Mouse (Mus musculus): ENCODE results near the gene Med23. TPM values are rescaled to one million over a fixed set of nuclear protein-coding genes. Genes with fewer than 3 reads are reported as not detected.

The Med23 gene
- polyA plus RNA-seq, 1 experiment from 2014 or later = 5.9 TPM

- ATAC-seq (ENCODE audit: low read depth) (no peak), DNase-seq (peak; percentile 13)
- Histone ChIP-seq H3K4me1 (replicated peaks) (no peaks in the 10 kb centered on the region), H3K9me3 (replicated peaks) (no peaks in the 10 kb centered on the region), H3K4me3 (replicated peaks) (no peak overlapping the region), H3K36me3 (peaks cover 77% of the 10 kb centered on the region), H3K27ac (no peak overlapping the region), H3K4me2 (no peak overlapping the region), H3K9ac (no peak overlapping the region), H3K27me3 (no peaks in the 10 kb centered on the region)
- 83% methylated on average over 9 of the region's 9 CpGs for WGBS (ENCODE audit: insufficient replicate concordance)
Observed at GRCm38 (mm10) chr10:24886008-24886407, 16.2 kb downstream of the Med23 start.

- Histone ChIP-seq H3K27me3 (no peaks in the 10 kb centered on the region), H3K9ac (no peak overlapping the region), H3K4me3 (replicated peaks) (no peak overlapping the region), H3K9me3 (replicated peaks) (no peaks in the 10 kb centered on the region), H3K36me3 (peaks cover 75% of the 10 kb centered on the region), H3K27ac (no peak overlapping the region), H3K4me2 (no peak overlapping the region), H3K4me1 (replicated peaks) (no peaks in the 10 kb centered on the region)
- 90% methylated on average over 7 of the region's 7 CpGs for WGBS (ENCODE audit: insufficient replicate concordance)
- no peak for DNase-seq
- no peak for ATAC-seq (ENCODE audit: low read depth)
Observed at GRCm38 (mm10) chr10:24888343-24888742, 18.6 kb downstream of the Med23 start.

- H3K27me3 ChIP-seq = no peaks in the 10 kb centered on the region
- peaks cover 82% of the 10 kb centered on the region for H3K36me3 ChIP-seq
- no peak overlapping the region for H3K9ac ChIP-seq
- no peak overlapping the region for H3K4me2 ChIP-seq
- no peak overlapping the region for H3K27ac ChIP-seq
- 79% methylated on average over 8 of the region's 8 CpGs for WGBS (ENCODE audit: insufficient replicate concordance)
- H3K4me3 ChIP-seq (replicated peaks) = no peak overlapping the region
- H3K9me3 ChIP-seq (replicated peaks) = no peaks in the 10 kb centered on the region
- no peak for DNase-seq
- H3K4me1 ChIP-seq (replicated peaks) = no peaks in the 10 kb centered on the region
- ATAC-seq (ENCODE audit: low read depth) = no peak
Observed at GRCm38 (mm10) chr10:24895927-24896326, 26.1 kb downstream of the Med23 start.

DNA sequence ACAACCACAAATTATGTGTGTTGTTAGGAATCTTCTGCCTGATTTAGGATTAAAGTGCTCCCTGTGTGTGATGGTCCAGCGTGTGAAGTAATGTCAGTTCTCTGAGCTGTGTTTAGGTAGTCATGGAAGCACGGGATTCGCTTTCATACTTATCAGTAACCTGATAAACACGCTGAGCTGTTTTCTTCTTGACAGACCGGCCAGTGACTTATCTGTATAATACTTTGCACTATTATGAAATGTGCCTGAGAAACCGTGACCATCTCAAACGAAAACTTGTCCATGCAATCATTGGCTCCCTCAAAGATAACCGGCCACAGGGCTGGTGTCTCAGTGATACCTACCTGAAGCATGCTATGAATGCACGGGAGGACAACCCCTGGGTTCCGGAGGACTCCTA is 35.8 kb downstream of the Med23 start:
- no peaks in the 10 kb centered on the region for H3K9me3 ChIP-seq (replicated peaks)
- H3K4me2 ChIP-seq = no peak overlapping the region
- peaks cover 95% of the 10 kb centered on the region for H3K36me3 ChIP-seq
- DNase-seq (no peak), ATAC-seq (ENCODE audit: low read depth) (no peak)
- 72% methylated on average over 10 of the region's 10 CpGs for WGBS (ENCODE audit: insufficient replicate concordance)
- no peak overlapping the region for H3K4me3 ChIP-seq (replicated peaks)
- no peak overlapping the region for H3K27ac ChIP-seq
- H3K27me3 ChIP-seq = no peaks in the 10 kb centered on the region
- H3K9ac ChIP-seq = no peak overlapping the region
- H3K4me1 ChIP-seq (replicated peaks) = no peaks in the 10 kb centered on the region

- DNase-seq = no peak
- Histone ChIP-seq H3K36me3 (peaks cover 87% of the 10 kb centered on the region), H3K9me3 (replicated peaks) (no peaks in the 10 kb centered on the region), H3K27me3 (no peaks in the 10 kb centered on the region), H3K4me3 (replicated peaks) (no peak overlapping the region), H3K9ac (no peak overlapping the region), H3K27ac (no peak overlapping the region), H3K4me1 (replicated peaks) (no peaks in the 10 kb centered on the region), H3K4me2 (no peak overlapping the region)
- 76% methylated on average over 8 of the region's 8 CpGs for WGBS (ENCODE audit: insufficient replicate concordance)
- no peak for ATAC-seq (ENCODE audit: low read depth)
Observed at GRCm38 (mm10) chr10:24911199-24911598, 41.4 kb downstream of the Med23 start.

DNA sequence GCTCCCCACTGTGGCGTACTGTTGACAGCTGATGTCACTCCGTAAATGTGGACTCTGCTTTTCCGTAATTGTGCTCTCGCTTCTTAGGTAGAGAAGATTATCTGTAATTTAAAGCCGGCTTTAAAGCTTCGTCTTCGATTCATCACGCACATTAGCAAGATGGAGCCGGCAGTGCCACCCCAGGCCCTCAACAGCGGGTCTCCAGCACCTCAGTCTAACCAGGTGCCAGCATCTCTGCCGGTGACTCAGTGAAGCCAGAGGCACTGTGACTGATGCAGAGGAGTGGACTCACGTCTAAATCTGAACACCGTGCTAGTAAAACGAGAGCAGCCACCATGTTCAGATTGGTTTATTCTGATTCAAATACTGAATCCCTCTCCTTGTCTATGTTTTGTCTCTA is 42.8 kb downstream of the Med23 start:
- ATAC-seq (ENCODE audit: low read depth) = no peak
- 88% methylated on average over 14 of the region's 14 CpGs for WGBS (ENCODE audit: insufficient replicate concordance)
- H3K9me3 ChIP-seq (replicated peaks) = no peaks in the 10 kb centered on the region
- H3K36me3 ChIP-seq = peaks cover 76% of the 10 kb centered on the region
- H3K4me3 ChIP-seq (replicated peaks) = no peak overlapping the region
- no peak overlapping the region for H3K9ac ChIP-seq
- DNase-seq = no peak
- no peak overlapping the region for H3K4me2 ChIP-seq
- H3K27me3 ChIP-seq = no peaks in the 10 kb centered on the region
- H3K27ac ChIP-seq = no peak overlapping the region
- H3K4me1 ChIP-seq (replicated peaks) = no peaks in the 10 kb centered on the region

- H3K4me3 ChIP-seq (replicated peaks) = no peak overlapping the region
- H3K9me3 ChIP-seq (replicated peaks) = no peaks in the 10 kb centered on the region
- H3K4me2 ChIP-seq = no peak overlapping the region
- no peak for ATAC-seq (ENCODE audit: low read depth)
- H3K4me1 ChIP-seq (replicated peaks) = no peaks in the 10 kb centered on the region
- H3K36me3 ChIP-seq = peaks cover 53% of the 10 kb centered on the region
- DNase-seq = no peak
- 81% methylated on average over 6 of the region's 6 CpGs for WGBS (ENCODE audit: insufficient replicate concordance)
- no peaks in the 10 kb centered on the region for H3K27me3 ChIP-seq
- H3K9ac ChIP-seq = no peak overlapping the region
- H3K27ac ChIP-seq = no peak overlapping the region
Observed at GRCm38 (mm10) chr10:24915486-24915885, 45.7 kb downstream of the Med23 start.

GRCm38 (mm10) chr10:24922977-24923376 is 53.2 kb downstream of the Med23 start:
- DNase-seq = no peak
- peaks cover under 1% of the 10 kb centered on the region; the same call in 1 of the 2 replicates for H3K4me1 ChIP-seq (replicated peaks)
- ATAC-seq (ENCODE audit: low read depth) = no peak
- WGBS (ENCODE audit: insufficient replicate concordance) = 73% methylated on average over 4 of the region's 4 CpGs
- no peaks in the 10 kb centered on the region for H3K27me3 ChIP-seq
- H3K9me3 ChIP-seq (replicated peaks) = no peaks in the 10 kb centered on the region
- H3K27ac ChIP-seq = no peak overlapping the region
- peaks cover 1% of the 10 kb centered on the region; the same call in 1 of the 2 replicates for H3K36me3 ChIP-seq
- H3K4me3 ChIP-seq (replicated peaks) = no peak overlapping the region
- no peak overlapping the region for H3K9ac ChIP-seq
- no peak overlapping the region for H3K4me2 ChIP-seq

DNA sequence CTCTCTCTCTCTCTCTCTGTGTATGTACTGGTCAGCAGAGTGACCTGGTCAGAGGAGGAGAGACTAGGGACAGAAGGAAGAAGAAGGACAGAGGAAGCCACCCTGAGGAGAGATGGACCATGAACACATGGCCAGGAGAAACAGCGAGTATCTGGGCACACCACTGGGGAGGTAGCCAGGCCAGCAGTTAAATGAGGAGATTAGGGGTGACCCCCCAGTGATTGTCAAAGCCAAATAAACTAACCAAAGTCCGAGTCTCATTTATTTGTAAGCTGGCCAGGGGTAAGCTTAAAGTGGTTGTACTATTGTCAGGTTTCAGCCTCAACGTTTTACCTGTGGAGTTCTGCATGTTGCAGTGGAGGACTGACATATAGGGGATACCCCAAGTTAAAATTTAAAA is 54.5 kb downstream of the Med23 start:
- 53% methylated on average over 3 of the region's 3 CpGs for WGBS (ENCODE audit: insufficient replicate concordance)
- no peaks in the 10 kb centered on the region for H3K9me3 ChIP-seq (replicated peaks)

DNA sequence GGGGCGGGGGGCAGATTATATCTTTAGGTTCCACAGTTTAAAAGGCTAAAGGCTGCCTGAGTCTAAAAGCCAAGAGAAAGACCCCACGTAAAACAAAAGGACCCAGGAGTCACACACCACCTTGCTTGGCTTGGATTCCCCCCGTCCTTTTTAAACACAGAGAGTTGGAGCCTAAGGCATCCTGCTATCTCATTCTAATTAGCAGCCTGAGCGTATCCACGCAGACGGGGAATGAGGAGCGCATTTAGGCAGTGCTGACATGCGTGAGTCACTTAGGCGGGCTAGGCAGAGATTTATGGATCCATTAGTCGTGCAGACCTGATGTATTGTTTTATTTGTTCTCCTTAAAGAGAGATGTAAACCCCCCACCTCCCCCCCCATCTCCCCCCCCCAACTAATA is 56.6 kb downstream of the Med23 start:
- WGBS (ENCODE audit: insufficient replicate concordance) = 70% methylated on average over 10 of the region's 10 CpGs
- no peak for ATAC-seq (ENCODE audit: low read depth)
- Histone ChIP-seq H3K9ac (no peak overlapping the region), H3K9me3 (replicated peaks) (no peaks in the 10 kb centered on the region), H3K27me3 (no peaks in the 10 kb centered on the region), H3K36me3 (no peaks in the 10 kb centered on the region; the same call in 1 of the 2 replicates), H3K4me1 (replicated peaks) (peaks cover 4% of the 10 kb centered on the region; the same call in 1 of the 2 replicates), H3K4me2 (no peak overlapping the region), H3K27ac (no peak overlapping the region), H3K4me3 (replicated peaks) (no peak overlapping the region)
- DNase-seq = no peak

More for the DNA sequence above, 54.5 kb downstream of the Med23 start:
- Histone ChIP-seq H3K36me3 (no peaks in the 10 kb centered on the region; the same call in 1 of the 2 replicates), H3K4me1 (replicated peaks) (peaks cover 4% of the 10 kb centered on the region; the same call in 1 of the 2 replicates), H3K4me2 (no peak overlapping the region), H3K4me3 (replicated peaks) (no peak overlapping the region), H3K9ac (no peak overlapping the region), H3K27me3 (no peaks in the 10 kb centered on the region), H3K27ac (no peak overlapping the region)
- ATAC-seq (ENCODE audit: low read depth) = no peak
- DNase-seq = no peak

- ATAC-seq (ENCODE audit: low read depth) (no peak), DNase-seq (no peak)
- Histone ChIP-seq H3K27ac (no peak within 1 kb of the TSS), H3K4me2 (peak within 1 kb of the TSS; percentile 44), H3K4me1 (replicated peaks) (peaks cover 4% of the 10 kb centered on the region; the same call in 1 of the 2 replicates), H3K36me3 (no peaks in the 10 kb centered on the region; the same call in 1 of the 2 replicates), H3K27me3 (no peaks in the 10 kb centered on the region), H3K9ac (no peak within 1 kb of the TSS), H3K4me3 (replicated peaks) (peak within 1 kb of the TSS; percentile 9; the same call in 1 of the 2 replicates), H3K9me3 (replicated peaks) (no peaks in the 10 kb centered on the region)
- 63% methylated on average over 14 of the region's 14 CpGs for WGBS (ENCODE audit: insufficient replicate concordance)
Observed at GRCm38 (mm10) chr10:24926962-24927720, 57.4 kb downstream of the Med23 start, which contains the start of gene Arg1. Gene Arg1 (minus strand): TSS chr10:24927484.

DNA sequence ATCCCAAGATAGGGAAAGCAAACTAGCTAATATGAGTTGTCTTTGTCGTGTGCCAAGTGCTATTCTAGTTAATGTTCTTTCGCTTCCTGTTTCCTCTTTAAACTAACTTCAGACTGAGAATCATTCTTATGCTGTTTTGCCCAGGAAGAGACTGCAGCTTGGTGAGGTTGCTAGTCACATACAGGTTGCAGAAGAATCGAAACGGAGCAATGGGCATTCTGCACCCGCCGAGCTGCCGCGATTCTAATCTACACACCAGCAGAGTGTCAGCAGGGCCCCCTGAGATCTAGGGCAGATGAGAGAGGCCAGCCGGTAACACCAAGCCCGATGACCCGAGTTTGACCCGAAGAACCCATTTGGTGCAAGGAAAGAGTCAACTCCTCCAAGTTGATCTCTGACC is 58.3 kb downstream of the Med23 start:
- Histone ChIP-seq H3K27ac (no peak overlapping the region), H3K9ac (no peak overlapping the region), H3K36me3 (no peaks in the 10 kb centered on the region; the same call in 1 of the 2 replicates), H3K9me3 (replicated peaks) (no peaks in the 10 kb centered on the region), H3K27me3 (no peaks in the 10 kb centered on the region), H3K4me2 (peak overlapping the region; percentile 44), H3K4me1 (replicated peaks) (peaks cover 4% of the 10 kb centered on the region; the same call in 1 of the 2 replicates), H3K4me3 (replicated peaks) (no peak overlapping the region; the same call in 1 of the 2 replicates)
- 21% methylated on average over 12 of the region's 12 CpGs for WGBS (ENCODE audit: insufficient replicate concordance)
- ATAC-seq (ENCODE audit: low read depth) (no peak), DNase-seq (no peak)

All from liver, embryonic 13.5 days (tissue).